Mouse (Mus musculus) liver, adult 2 months (tissue): Measurements from ENCODE around the gene Calm1. TPM values are rescaled to one million over a fixed set of nuclear protein-coding genes. Genes with fewer than 3 reads are reported as not detected.

Experiments
- DNase-seq: peaks from one replicate; pipeline ENCODE4 v3.0.0-alpha.2; 2011; ENCODE audit warnings: low read depth, low spot score; ENCODE audit errors: extremely low read depth
- H3K27ac ChIP-seq: fragments of 200-500 bp; replicated peaks from 2 replicates; pipeline ENCODE4 v1.5.1; 2012; ENCODE audit warnings: low read depth, mild to moderate bottlenecking, control low read depth, inconsistent platforms, low read length; ENCODE audit not compliant: insufficient read depth
- H3K27me3 ChIP-seq: fragments of 200-500 bp; 2 replicates; pipeline ENCODE4 v1.6.1; 2012; ENCODE audit warnings: mild to moderate bottlenecking, moderate library complexity, low read length, inconsistent platforms; ENCODE audit not compliant: control insufficient read depth, insufficient read depth
- H3K36me3 ChIP-seq: fragments of 200-500 bp; 2 replicates; pipeline ENCODE4 v1.6.1; 2012; ENCODE audit warnings: low read length, inconsistent platforms; ENCODE audit not compliant: control insufficient read depth, insufficient read depth
- H3K4me1 ChIP-seq: fragments of 200-500 bp; 2 replicates; pipeline ENCODE4 v1.6.1; 2011; ENCODE audit warnings: low read length; ENCODE audit not compliant: control insufficient read depth, insufficient read depth
- H3K4me3 ChIP-seq: fragments of 200-500 bp; 2 replicates; pipeline ENCODE4 v1.5.1; 2011; ENCODE audit warnings: low read depth, mild to moderate bottlenecking, control low read depth, low read length, moderate library complexity; ENCODE audit not compliant: insufficient read depth
- H3K79me2 ChIP-seq: fragments of 200-500 bp; 2 replicates; pipeline ENCODE4 v1.6.1; 2012; ENCODE audit warnings: inconsistent platforms, mild to moderate bottlenecking, low read length, moderate library complexity; ENCODE audit not compliant: control insufficient read depth, insufficient read depth
- H3K9ac ChIP-seq: fragments of 200-500 bp; 2 replicates; pipeline ENCODE4 v1.6.1; 2012; ENCODE audit warnings: low read depth, mild to moderate bottlenecking, control low read depth, inconsistent platforms, low read length
- CTCF ChIP-seq: fragments of 200-500 bp; IDR thresholded peaks from 2 replicates; pipeline ENCODE4 v1.5.1; 2011; ENCODE audit warnings: low read depth, low read length, control low read depth
- POLR2A ChIP-seq: fragments of 200-500 bp; IDR thresholded peaks from 2 replicates; pipeline ENCODE4 v1.6.1; 2011; ENCODE audit warnings: low read length, control low read depth; ENCODE audit not compliant: insufficient read depth; ENCODE audit errors: extremely low read depth
- WGBS: fragments of 180-500 bp; shearing (Covaris S2); methylation state at CpG from one replicate; pipeline ENCODE4 v1.1.7; 2018; 5-methylcytosine and 5-hydroxymethylcytosine counted together
- polyA plus RNA-seq: library from polyadenylated mRNA; depleted of rRNA; stranded (reverse); fragments of >200 nt; gene quantifications from 2 replicates; pipeline ENCODE4 v1.2.3, GENCODE M21; 2012
- total RNA-seq: library from RNA; depleted of rRNA; stranded (reverse); fragments of >200 nt; gene quantifications from 2 replicates; pipeline ENCODE4 v1.2.3, GENCODE M21; 2014

The Calm1 gene
- total and polyA plus RNA-seq, 2 experiments = 114 to 123 TPM

- peaks cover 61% of the 10 kb centered on the region for H3K36me3 ChIP-seq
- no peak overlapping the region for H3K4me3 ChIP-seq
- H3K27ac ChIP-seq = no peak overlapping the region
- H3K79me2 ChIP-seq = no peaks in the 10 kb centered on the region; the same call in 1 of the 2 replicates
- no peak for DNase-seq
- H3K27me3 ChIP-seq = no peaks in the 10 kb centered on the region
- H3K4me1 ChIP-seq = peaks cover 2% of the 10 kb centered on the region; the same call in 1 of the 2 replicates
- no peak overlapping the region for H3K9ac ChIP-seq
- TF ChIP-seq CTCF = no peak
- WGBS = 92% methylated on average over 5 of the region's 5 CpGs
Observed at GRCm38 (mm10) chr12:100206926-100207325, 7.7 kb downstream of the Calm1 start.

GRCm38 (mm10) chr12:100209701-100210478, 10.7 kb downstream of the Calm1 start:
- WGBS = 86% methylated on average over 10 of the region's 10 CpGs
- no peak for DNase-seq

DNA sequence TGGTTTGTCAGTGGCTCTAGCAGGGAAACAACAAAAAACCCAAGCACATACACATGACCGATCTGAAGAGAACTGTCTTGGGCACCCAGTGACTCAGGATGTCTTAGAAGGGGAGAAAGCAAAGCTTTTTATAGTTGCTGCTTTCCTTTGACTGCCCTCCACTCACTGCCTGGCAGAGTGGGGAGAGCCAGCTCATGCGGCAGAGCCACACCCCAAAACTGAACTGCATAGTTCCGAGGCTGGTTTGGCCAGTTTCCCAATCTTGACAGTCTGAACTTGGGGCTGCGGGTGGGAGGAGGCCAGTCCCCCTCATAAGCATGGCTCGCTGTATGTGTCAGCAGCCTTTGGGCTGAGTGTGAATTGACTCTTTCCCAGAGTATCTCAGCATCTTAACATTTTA, 11.7 kb downstream of the Calm1 start:
- H3K4me1 ChIP-seq = no peaks in the 10 kb centered on the region
- H3K36me3 ChIP-seq = peaks cover 31% of the 10 kb centered on the region
- no peak for TF ChIP-seq POLR2A
- no peak for TF ChIP-seq CTCF
- H3K27ac ChIP-seq = no peak overlapping the region
- no peaks in the 10 kb centered on the region for H3K27me3 ChIP-seq
- 35% methylated on average over 5 of the region's 5 CpGs for WGBS
- no peak for DNase-seq
- H3K79me2 ChIP-seq = no peaks in the 10 kb centered on the region
- no peak overlapping the region for H3K4me3 ChIP-seq
- H3K9ac ChIP-seq = no peak overlapping the region

More at GRCm38 (mm10) chr12:100209701-100210478, 10.7 kb downstream of the Calm1 start:
- H3K36me3 ChIP-seq = peaks cover 42% of the 10 kb centered on the region
- no peaks in the 10 kb centered on the region for H3K79me2 ChIP-seq
- H3K9ac ChIP-seq = no peak overlapping the region
- H3K4me1 ChIP-seq = no peaks in the 10 kb centered on the region
- TF ChIP-seq CTCF (no peak), POLR2A (no peak)
- H3K27ac ChIP-seq = no peak overlapping the region
- no peaks in the 10 kb centered on the region for H3K27me3 ChIP-seq
- H3K4me3 ChIP-seq = no peak overlapping the region

DNA sequence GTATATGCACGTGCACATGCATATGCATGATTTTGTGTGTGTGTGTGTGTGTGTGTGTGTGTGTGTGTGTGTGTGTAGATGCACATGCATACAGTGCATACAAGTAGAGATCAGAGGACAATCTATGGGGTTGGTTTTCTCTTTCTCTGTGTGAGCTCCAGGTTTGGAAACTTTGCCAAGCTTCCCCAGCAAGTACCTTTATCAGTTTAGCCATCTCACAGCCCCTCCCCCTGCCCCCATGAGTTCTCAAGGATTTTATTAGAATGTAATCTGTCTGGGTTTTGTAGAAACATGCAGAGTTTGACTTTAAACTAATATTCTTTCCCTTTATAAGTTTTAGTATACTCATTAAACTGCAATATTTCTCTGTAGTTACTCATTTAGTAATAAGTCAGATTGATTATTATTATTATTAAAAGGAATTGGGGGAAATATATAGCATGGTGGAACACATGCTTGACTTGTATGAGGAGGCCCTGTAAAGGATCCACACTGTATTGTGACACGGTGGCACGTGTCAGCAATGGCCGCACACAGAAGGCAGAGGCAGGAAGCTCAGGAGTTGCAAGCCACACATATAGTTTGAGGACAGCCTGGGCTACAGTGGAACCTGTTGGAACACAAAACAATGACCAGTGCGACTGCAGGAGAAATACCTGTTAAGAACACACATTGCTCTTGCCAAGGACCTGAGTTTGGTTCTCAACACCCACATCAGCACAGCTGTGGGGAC, 12.4 kb downstream of the Calm1 start:
- Histone ChIP-seq H3K9ac (no peak overlapping the region), H3K4me3 (no peak overlapping the region), H3K79me2 (no peaks in the 10 kb centered on the region), H3K4me1 (no peaks in the 10 kb centered on the region), H3K36me3 (peaks cover 25% of the 10 kb centered on the region), H3K27ac (no peak overlapping the region), H3K27me3 (no peaks in the 10 kb centered on the region)
- WGBS = 81% methylated on average over 5 of the region's 5 CpGs
- TF ChIP-seq POLR2A (no peak), CTCF (no peak)
- no peak for DNase-seq

DNA sequence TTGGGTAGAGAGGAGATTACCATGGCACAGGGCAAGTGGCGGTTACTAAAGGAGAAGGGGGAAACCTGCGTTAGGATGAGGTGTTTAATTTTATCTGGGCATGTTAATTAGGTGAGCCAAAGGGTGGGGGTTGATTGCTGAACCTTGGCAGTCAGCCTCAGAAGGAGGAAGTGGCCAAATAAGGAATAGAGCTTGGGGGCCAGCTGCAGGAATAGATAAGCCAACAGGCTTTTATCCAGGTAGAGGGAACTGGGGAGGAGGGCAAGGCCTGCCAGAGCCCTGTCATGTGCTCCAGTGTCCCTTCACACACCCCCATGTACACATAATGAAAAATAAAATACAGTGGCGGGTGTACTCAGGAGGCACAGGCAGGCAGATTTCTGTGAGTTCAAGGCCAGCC, 13.2 kb downstream of the Calm1 start:
- TF ChIP-seq CTCF = no peak
- no peak for TF ChIP-seq POLR2A
- no peak for DNase-seq
- Histone ChIP-seq H3K9ac (no peak overlapping the region), H3K4me3 (no peak overlapping the region), H3K36me3 (peaks cover 18% of the 10 kb centered on the region), H3K4me1 (no peaks in the 10 kb centered on the region), H3K79me2 (no peaks in the 10 kb centered on the region), H3K27ac (no peak overlapping the region), H3K27me3 (no peaks in the 10 kb centered on the region)
- WGBS = 46% methylated on average over 3 of the region's 3 CpGs

- 57% methylated on average over 2 of the region's 2 CpGs for WGBS
- no peak for DNase-seq
- Histone ChIP-seq H3K79me2 (no peaks in the 10 kb centered on the region), H3K4me3 (no peak overlapping the region), H3K27ac (no peak overlapping the region), H3K4me1 (no peaks in the 10 kb centered on the region), H3K27me3 (no peaks in the 10 kb centered on the region), H3K36me3 (peaks cover 11% of the 10 kb centered on the region), H3K9ac (no peak overlapping the region)
- TF ChIP-seq CTCF (no peak), POLR2A (no peak)
Observed at GRCm38 (mm10) chr12:100213162-100213561, 13.9 kb downstream of the Calm1 start.
